Mouse (Mus musculus) common myeloid progenitor, adult 5-6 weeks (primary cell): ENCODE data around the gene Nt5c3. TPM values are rescaled to one million over a fixed set of nuclear protein-coding genes. Genes with fewer than 3 reads are reported as not detected.
A peak's percentile ranks its signal among the peaks of the same experiment; 100 is the strongest.

Source experiments
- ATAC-seq: replicated peaks from 2 replicates; pipeline ENCODE4 v1.8.0; 2016; ENCODE audit warnings: low read depth, mild to moderate bottlenecking, moderate TSS enrichment, inconsistent platforms; ENCODE audit not compliant: poor library complexity, severe bottlenecking
- total RNA-seq: library from RNA; stranded (forward); fragments of 200-1000, 187-1606 nt; gene quantifications from 2 replicates; pipeline ENCODE4 v1.2.3, GENCODE M21; 2017

The Nt5c3 gene
- total RNA-seq, 1 experiment from 2014 or later: 91.8 TPM

GRCm38 (mm10) chr6:56844365-56844764 is 79.4 kb downstream of the Nt5c3 start:
- 0 out of 2 replicates have a peak, but pooled peaks have one; percentile 32 for ATAC-seq

DNA sequence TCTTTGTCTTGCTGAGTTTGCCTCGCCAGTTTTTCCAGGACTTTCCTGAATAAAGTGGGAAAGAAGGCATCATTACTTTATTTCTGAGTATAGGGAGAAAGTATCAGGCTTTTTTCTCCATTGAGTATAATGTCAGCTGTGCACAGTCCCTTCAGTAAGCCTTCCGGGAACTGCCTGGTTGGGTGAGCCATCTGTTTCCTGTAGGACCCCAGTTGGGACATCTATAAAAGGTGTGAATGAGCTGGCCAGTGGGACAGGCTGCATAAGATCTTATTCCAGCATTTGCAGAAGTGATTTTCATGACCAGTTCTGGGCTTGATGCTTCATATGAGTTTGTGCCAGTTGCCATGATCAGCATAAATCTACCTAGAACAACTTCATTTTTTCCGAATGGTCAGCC is 80.5 kb downstream of the Nt5c3 start:
- ATAC-seq: no peak

DNA sequence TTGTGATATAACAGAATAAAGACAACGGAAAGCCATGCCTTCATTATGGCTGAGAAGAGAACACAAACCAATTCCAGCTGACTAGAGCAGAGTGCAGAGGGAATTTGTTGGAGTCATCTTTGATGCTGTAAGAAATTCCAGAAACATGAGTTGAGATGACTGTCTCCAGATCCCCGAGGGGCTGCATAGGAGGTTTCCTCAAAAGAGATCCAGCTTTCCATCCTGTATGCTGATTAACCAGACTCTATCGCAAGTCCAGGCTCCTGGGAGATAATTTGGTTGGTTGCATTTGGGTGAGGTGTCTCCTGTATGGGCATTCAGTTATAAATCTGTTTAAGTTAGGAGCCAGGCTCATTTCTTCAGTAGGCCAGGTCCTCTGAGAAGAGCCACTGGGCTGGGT is 86.1 kb downstream of the Nt5c3 start:
- no peak for ATAC-seq

- no peak for ATAC-seq
Measured at GRCm38 (mm10) chr6:56837166-56837565, 86.6 kb downstream of the Nt5c3 start.

- no peak for ATAC-seq
Measured at GRCm38 (mm10) chr6:56835532-56835931, 88.2 kb downstream of the Nt5c3 start.

GRCm38 (mm10) chr6:56834769-56835168 is 89.0 kb downstream of the Nt5c3 start:
- ATAC-seq: no peak

DNA sequence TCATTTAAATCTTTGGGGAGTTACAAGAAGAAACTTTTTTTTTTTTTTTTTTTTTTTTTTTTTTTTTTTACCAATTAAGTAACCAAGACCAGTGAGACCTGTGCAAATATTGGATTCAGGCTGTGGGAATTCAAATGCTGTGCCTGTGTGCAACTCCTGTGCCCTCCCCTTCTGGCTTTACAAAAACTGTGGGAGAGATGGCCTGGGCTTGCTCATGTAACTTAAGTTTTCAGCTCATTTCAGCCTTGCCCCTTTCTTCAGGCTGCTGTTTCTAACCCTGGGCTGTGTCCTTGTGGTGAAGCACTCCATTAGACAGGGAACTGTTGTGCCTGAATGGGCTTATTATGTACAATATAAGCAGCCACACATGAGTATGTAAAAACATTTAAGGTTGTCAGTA is 90.9 kb downstream of the Nt5c3 start:
- ATAC-seq: no peak

DNA sequence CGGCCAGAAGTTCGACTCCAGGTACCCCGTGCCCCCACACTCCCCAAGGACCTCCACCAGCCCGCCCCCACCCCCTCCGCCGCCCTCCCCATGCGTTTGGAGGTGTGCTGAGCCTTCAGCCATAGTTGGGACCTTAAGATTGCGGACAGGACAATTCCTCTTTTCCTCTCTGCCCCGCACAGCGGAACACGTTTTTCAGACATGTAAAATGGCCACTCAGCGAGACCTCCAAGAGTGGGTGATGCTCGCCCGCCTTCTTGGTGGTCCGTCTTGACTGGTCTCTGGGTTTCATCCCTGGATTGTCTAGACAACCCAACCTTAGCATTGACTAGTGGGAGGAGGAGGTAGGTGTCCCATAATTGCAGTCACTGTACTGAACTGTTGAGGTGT is 91.3 kb downstream of the Nt5c3 start:
- ATAC-seq: peak; percentile 13; the same call in 1 of the 2 replicates

Other genes starting within 250 kb of the Nt5c3 start
- 136 and 161 TPM in 2 replicates for gene Lsm5, start 219.2 kb downstream of the Nt5c3 start, total RNA-seq
- 24.2 and 31.6 TPM in 2 replicates for gene Avl9, start 209.0 kb downstream of the Nt5c3 start, total RNA-seq
- 46.2 and 48.8 TPM in 2 replicates for gene Kbtbd2, start 126.1 kb downstream of the Nt5c3 start, total RNA-seq
- 16.6 and 16.9 TPM in 2 replicates for gene Fkbp9, start 91.9 kb downstream of the Nt5c3 start, total RNA-seq
- 1.4 and 1.7 TPM in 2 replicates for gene Vmn1r4, start 83 bp upstream of the Nt5c3 start, total RNA-seq
- not detected in 2 replicates for gene Vmn1r5, start 46.3 kb upstream of the Nt5c3 start, total RNA-seq
- gene Vmn1r6, start 73.3 kb upstream of the Nt5c3 start, total RNA-seq: not detected in 2 replicates
- gene Vmn1r7, start 101.4 kb upstream of the Nt5c3 start, total RNA-seq: not detected in 2 replicates
- not detected in 2 replicates for gene Vmn1r8, start 108.4 kb upstream of the Nt5c3 start, total RNA-seq
- not detected in 2 replicates for gene Vmn1r9, start 142.9 kb upstream of the Nt5c3 start, total RNA-seq
- not detected in 2 replicates for gene Vmn1r10, start 185.5 kb upstream of the Nt5c3 start, total RNA-seq
- not detected in 2 replicates for gene Vmn1r11, start 209.5 kb upstream of the Nt5c3 start, total RNA-seq
- not detected in 2 replicates for gene Vmn1r12, start 233.0 kb upstream of the Nt5c3 start, total RNA-seq